Mouse (Mus musculus) limb, embryonic 13.5 days (tissue): ENCODE measurements around the gene Edar. TPM values are rescaled to one million over a fixed set of nuclear protein-coding genes. Genes with fewer than 3 reads are reported as not detected.

Experiments
- ATAC-seq: fragments of 200-750 bp; cut with Nextera tagmentation; 2 replicates; pipeline ENCODE4 v1.8.0; 2017; ENCODE audit warnings: low read depth, moderate number of reproducible peaks, moderate TSS enrichment; ENCODE audit not compliant: low FRiP score
- H3K27ac ChIP-seq: fragments of 300-500 bp; sonication (generic); 2 replicates; pipeline ENCODE4 v1.5.1; 2015; ENCODE audit warnings: inconsistent platforms, mild to moderate bottlenecking, moderate library complexity
- H3K27me3 ChIP-seq: fragments of 300-500 bp; sonication (generic); 2 replicates; pipeline ENCODE4 v1.6.1; 2015; ENCODE audit warnings: mild to moderate bottlenecking, inconsistent platforms
- H3K36me3 ChIP-seq: fragments of 300-500 bp; sonication (generic); 2 replicates; pipeline ENCODE4 v1.6.1; 2015; ENCODE audit warnings: inconsistent platforms, mild to moderate bottlenecking, moderate library complexity
- H3K4me1 ChIP-seq: fragments of 300-500 bp; sonication (generic); 2 replicates; pipeline ENCODE4 v1.6.1; 2015; ENCODE audit warnings: inconsistent platforms
- H3K4me2 ChIP-seq: fragments of 300-500 bp; sonication (generic); replicated peaks from 2 replicates; pipeline ENCODE4 v1.6.1; 2015; ENCODE audit warnings: inconsistent platforms, mild to moderate bottlenecking, moderate library complexity
- H3K4me3 ChIP-seq: fragments of 300-500 bp; sonication (generic); 2 replicates; pipeline ENCODE4 v1.5.1; 2015; ENCODE audit warnings: moderate library complexity, mild to moderate bottlenecking, inconsistent platforms
- H3K9ac ChIP-seq: fragments of 300-500 bp; sonication (generic); 2 replicates; pipeline ENCODE4 v1.6.1; 2015; ENCODE audit warnings: mild to moderate bottlenecking, inconsistent platforms
- H3K9me3 ChIP-seq: fragments of 300-500 bp; sonication (generic); 2 replicates; pipeline ENCODE4 v1.6.1; 2016; ENCODE audit warnings: inconsistent platforms
- WGBS: fragments of 180-500 bp; shearing (Covaris S2); methylation state at CpG from one replicate; pipeline ENCODE4 v1.1.7; 2015; 5-methylcytosine and 5-hydroxymethylcytosine counted together
- polyA plus RNA-seq: library from polyadenylated mRNA; unstranded; fragments of >200 nt; fragmentation: Nextera tagmentation; extraction: Ambion mirVana; gene quantifications from 2 replicates; pipeline ENCODE4 v1.2.1, GENCODE M21; 2015

Edar gene
- polyA plus RNA-seq, 1 experiment from 2014 or later = 1.7 TPM

GRCm38 (mm10) chr10:58585427-58586223, 89.8 kb downstream of the Edar start:
- H3K4me3 ChIP-seq = no peak overlapping the region
- no peaks in the 10 kb centered on the region for H3K4me1 ChIP-seq
- H3K9me3 ChIP-seq = no peaks in the 10 kb centered on the region
- ATAC-seq = no peak
- no peaks in the 10 kb centered on the region for H3K27me3 ChIP-seq
- no peak overlapping the region for H3K4me2 ChIP-seq
- no peak overlapping the region for H3K9ac ChIP-seq
- no peak overlapping the region for H3K27ac ChIP-seq
- WGBS = 50% methylated on average over 5 of the region's 5 CpGs
- no peaks in the 10 kb centered on the region for H3K36me3 ChIP-seq

- Histone ChIP-seq H3K9me3 (no peaks in the 10 kb centered on the region), H3K4me1 (no peaks in the 10 kb centered on the region), H3K4me3 (no peak overlapping the region), H3K9ac (no peak overlapping the region), H3K36me3 (no peaks in the 10 kb centered on the region), H3K4me2 (no peak overlapping the region), H3K27me3 (no peaks in the 10 kb centered on the region), H3K27ac (no peak overlapping the region)
- no peak for ATAC-seq
- WGBS = 90% methylated on average over 6 of the region's 6 CpGs
These were observed 114.9 kb downstream of the Edar start for GRCm38 (mm10) chr10:58560521-58560920.

- Histone ChIP-seq H3K27me3 (no peaks in the 10 kb centered on the region), H3K9ac (no peak overlapping the region), H3K4me2 (no peak overlapping the region), H3K36me3 (no peaks in the 10 kb centered on the region), H3K4me3 (no peak overlapping the region), H3K9me3 (no peaks in the 10 kb centered on the region), H3K27ac (no peak overlapping the region), H3K4me1 (no peaks in the 10 kb centered on the region)
- ATAC-seq = no peak
- WGBS = 23% methylated on average over 3 of the region's 3 CpGs
These were observed 115.6 kb downstream of the Edar start for GRCm38 (mm10) chr10:58559901-58560300.

- Histone ChIP-seq H3K27ac (no peak overlapping the region), H3K4me2 (no peak overlapping the region), H3K27me3 (no peaks in the 10 kb centered on the region), H3K4me1 (no peaks in the 10 kb centered on the region), H3K4me3 (no peak overlapping the region), H3K36me3 (no peaks in the 10 kb centered on the region), H3K9me3 (no peaks in the 10 kb centered on the region), H3K9ac (no peak overlapping the region)
- WGBS = 30% methylated on average over 7 of the region's 7 CpGs
- no peak for ATAC-seq
These were observed 116.4 kb downstream of the Edar start for GRCm38 (mm10) chr10:58559098-58559497.

- Histone ChIP-seq H3K9me3 (no peaks in the 10 kb centered on the region), H3K4me3 (no peak overlapping the region), H3K4me2 (no peak overlapping the region), H3K4me1 (no peaks in the 10 kb centered on the region), H3K9ac (no peak overlapping the region), H3K27me3 (no peaks in the 10 kb centered on the region), H3K27ac (no peak overlapping the region), H3K36me3 (no peaks in the 10 kb centered on the region)
- no peak for ATAC-seq
- 89% methylated on average over 8 of the region's 8 CpGs for WGBS
These were observed 120.6 kb downstream of the Edar start for GRCm38 (mm10) chr10:58554693-58555387.

Other genes starting within 250 kb of the Edar start
- gene Ranbp2, start 228.7 kb downstream of the Edar start, polyA plus RNA-seq = 24.8 and 26.2 TPM in 2 replicates
- 12.7 TPM in 2 replicates for gene Ccdc138, start 177.7 kb downstream of the Edar start, polyA plus RNA-seq
- not detected in 2 replicates for gene Gm17542, start 42.6 kb upstream of the Edar start, polyA plus RNA-seq
- 0.68 and 1.1 TPM in 2 replicates for gene Sh3rf3, start 137.7 kb upstream of the Edar start, polyA plus RNA-seq